Mouse (Mus musculus): ENCODE data around the gene Foxc2. TPM values are rescaled to one million over a fixed set of nuclear protein-coding genes. Genes with fewer than 3 reads are reported as not detected.

The Foxc2 gene
- polyA plus RNA-seq, 1 experiment from 2014 or later, result 14.8 TPM

DNA sequence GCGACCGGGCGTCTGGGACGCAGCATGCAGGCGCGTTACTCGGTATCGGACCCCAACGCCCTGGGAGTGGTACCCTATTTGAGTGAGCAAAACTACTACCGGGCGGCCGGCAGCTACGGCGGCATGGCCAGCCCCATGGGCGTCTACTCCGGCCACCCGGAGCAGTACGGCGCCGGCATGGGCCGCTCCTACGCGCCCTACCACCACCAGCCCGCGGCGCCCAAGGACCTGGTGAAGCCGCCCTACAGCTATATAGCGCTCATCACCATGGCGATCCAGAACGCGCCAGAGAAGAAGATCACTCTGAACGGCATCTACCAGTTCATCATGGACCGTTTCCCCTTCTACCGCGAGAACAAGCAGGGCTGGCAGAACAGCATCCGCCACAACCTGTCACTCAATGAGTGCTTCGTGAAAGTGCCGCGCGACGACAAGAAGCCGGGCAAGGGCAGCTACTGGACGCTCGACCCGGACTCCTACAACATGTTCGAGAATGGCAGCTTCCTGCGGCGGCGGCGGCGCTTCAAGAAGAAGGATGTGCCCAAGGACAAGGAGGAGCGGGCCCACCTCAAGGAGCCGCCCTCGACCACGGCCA lies 717 bp downstream of the Foxc2 start:
- under 1% methylated on average over 55 of the region's 55 CpGs for WGBS
- Histone ChIP-seq H3K27ac (peak overlapping the region; percentile 89), H3K9me3 (no peaks in the 10 kb centered on the region), H3K36me3 (peaks cover 9% of the 10 kb centered on the region; the same call in 1 of the 2 replicates), H3K4me1 (peaks cover 49% of the 10 kb centered on the region), H3K4me3 (peak overlapping the region; percentile 78), H3K27me3 (ENCODE audit: insufficient read depth, poor library complexity, severe bottlenecking) (peaks cover 94% of the 10 kb centered on the region)
- DNase-seq (ENCODE audit: low spot score), result peak; percentile 78

DNA sequence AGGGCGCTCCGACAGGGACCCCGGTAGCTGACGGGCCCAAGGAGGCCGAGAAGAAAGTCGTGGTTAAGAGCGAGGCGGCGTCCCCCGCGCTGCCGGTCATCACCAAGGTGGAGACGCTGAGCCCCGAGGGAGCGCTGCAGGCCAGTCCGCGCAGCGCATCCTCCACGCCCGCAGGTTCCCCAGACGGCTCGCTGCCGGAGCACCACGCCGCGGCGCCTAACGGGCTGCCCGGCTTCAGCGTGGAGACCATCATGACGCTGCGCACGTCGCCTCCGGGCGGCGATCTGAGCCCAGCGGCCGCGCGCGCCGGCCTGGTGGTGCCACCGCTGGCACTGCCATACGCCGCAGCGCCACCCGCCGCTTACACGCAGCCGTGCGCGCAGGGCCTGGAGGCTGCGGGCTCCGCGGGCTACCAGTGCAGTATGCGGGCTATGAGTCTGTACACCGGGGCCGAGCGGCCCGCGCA lies 1.2 kb downstream of the Foxc2 start:
- peak overlapping the region; percentile 78 for H3K4me3 ChIP-seq
- peak; percentile 78 for DNase-seq (ENCODE audit: low spot score)
- 1% methylated on average over 62 of the region's 62 CpGs for WGBS
- H3K27me3 ChIP-seq (ENCODE audit: insufficient read depth, poor library complexity, severe bottlenecking), result peaks cover 96% of the 10 kb centered on the region
- H3K36me3 ChIP-seq, result peaks cover 10% of the 10 kb centered on the region; the same call in 1 of the 2 replicates
- no peaks in the 10 kb centered on the region for H3K9me3 ChIP-seq
- H3K4me1 ChIP-seq, result peaks cover 54% of the 10 kb centered on the region
- peak overlapping the region; percentile 89 for H3K27ac ChIP-seq

DNA sequence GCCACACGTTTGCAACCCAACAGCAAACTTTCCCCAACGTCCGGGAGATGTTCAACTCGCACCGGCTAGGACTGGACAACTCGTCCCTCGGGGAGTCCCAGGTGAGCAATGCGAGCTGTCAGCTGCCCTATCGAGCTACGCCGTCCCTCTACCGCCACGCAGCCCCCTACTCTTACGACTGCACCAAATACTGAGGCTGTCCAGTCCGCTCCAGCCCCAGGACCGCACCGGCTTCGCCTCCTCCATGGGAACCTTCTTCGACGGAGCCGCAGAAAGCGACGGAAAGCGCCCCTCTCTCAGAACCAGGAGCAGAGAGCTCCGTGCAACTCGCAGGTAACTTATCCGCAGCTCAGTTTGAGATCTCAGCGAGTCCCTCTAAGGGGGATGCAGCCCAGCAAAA lies 1.9 kb downstream of the Foxc2 start:
- Histone ChIP-seq H3K4me1 (peaks cover 60% of the 10 kb centered on the region), H3K27me3 (ENCODE audit: insufficient read depth, poor library complexity, severe bottlenecking) (peaks cover 96% of the 10 kb centered on the region), H3K4me3 (peak overlapping the region; percentile 78), H3K27ac (peak overlapping the region; percentile 89), H3K36me3 (peaks cover 16% of the 10 kb centered on the region; the same call in 1 of the 2 replicates), H3K9me3 (no peaks in the 10 kb centered on the region)
- under 1% methylated on average over 28 of the region's 28 CpGs for WGBS
- peak; percentile 77 for DNase-seq (ENCODE audit: low spot score)

DNA sequence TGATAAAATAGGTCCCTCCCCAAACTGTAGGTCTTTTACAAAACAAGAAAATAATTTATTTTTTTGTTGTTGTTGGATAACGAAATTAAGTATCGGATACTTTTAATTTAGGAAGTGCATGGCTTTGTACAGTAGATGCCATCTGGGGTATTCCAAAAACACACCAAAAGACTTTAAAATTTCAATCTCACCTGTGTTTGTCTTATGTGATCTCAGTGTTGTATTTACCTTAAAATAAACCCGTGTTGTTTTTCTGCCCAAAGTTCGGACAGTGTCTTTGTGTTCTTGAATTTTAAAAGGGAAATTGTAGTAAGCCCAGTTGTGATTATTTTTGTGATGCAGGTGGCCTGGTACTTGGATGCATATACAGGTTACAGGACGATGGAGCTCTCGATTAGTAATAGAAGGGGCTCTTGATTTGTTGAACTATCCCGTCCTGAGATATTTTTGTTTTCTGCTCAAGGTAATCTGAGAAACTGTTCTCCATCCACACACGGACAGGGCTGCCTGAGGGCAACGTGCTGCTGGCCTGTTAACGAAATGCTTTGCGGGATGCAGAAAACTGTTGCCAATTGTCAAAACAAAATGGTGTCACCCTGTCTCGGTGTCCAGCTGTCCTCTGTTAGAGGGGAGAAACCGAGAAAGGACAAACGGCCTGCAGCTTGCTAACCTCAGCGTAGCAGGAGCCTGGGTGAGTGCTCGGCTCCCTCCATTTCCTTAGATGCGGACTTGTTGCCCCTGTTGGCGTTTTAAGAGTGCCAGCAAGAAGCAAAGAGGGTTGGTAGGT lies 2.9 kb downstream of the Foxc2 start:
- H3K9me3 ChIP-seq, result no peaks in the 10 kb centered on the region
- peak overlapping the region; percentile 78 for H3K4me3 ChIP-seq
- H3K27me3 ChIP-seq (ENCODE audit: insufficient read depth, poor library complexity, severe bottlenecking), result peaks cover 100% of the 10 kb centered on the region
- peaks cover 53% of the 10 kb centered on the region for H3K4me1 ChIP-seq
- H3K36me3 ChIP-seq, result peaks cover 21% of the 10 kb centered on the region; the same call in 1 of the 2 replicates
- peak; percentile 73 for DNase-seq (ENCODE audit: low spot score)
- WGBS, result 2% methylated on average over 18 of the region's 18 CpGs
- H3K27ac ChIP-seq, result peak overlapping the region; percentile 63; the same call in 1 of the 2 replicates

DNA sequence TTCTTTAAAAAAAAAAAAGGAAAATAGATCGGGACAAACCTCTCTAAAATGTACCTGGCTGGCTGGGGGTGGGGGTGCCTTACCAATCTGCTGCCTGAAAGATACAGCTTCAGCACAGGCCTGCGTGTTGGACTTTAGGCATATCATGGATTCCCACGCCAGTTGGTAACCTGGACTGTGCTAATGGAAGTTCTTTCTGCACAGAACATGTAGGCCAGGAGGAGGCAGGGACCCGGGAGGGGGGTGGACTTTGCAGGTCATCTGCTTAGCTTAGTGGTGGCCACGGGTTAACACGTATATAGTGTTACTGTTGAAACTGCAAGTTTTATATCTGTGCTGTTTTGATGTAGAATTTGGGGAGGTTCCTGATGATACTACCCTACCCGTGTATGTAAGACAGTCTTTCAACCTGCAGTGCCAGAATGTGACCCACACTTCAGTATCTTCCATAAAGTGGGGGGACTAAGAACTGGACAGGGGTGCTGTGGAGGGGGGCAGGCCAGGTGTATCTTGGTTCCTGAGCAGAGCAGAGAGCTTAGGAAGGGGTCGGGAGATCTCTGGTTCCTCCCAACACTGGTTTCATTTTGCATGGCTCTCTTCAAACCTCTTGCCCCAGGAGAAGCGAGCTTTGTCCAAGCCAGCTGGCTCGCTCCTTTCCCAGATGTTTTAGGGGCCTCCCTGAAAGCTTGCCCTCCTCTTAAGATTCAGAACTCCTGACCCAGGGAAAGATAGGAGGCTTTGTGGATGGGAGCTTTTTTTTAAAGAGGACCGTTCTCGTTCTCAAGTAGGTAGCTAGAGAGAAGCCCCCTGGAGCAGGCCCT lies 3.9 kb downstream of the Foxc2 start:
- H3K27ac ChIP-seq, result peak overlapping the region; percentile 63
- DNase-seq (ENCODE audit: low spot score), result peak; percentile 70
- H3K4me1 ChIP-seq, result peaks cover 57% of the 10 kb centered on the region
- H3K27me3 ChIP-seq (ENCODE audit: insufficient read depth, poor library complexity, severe bottlenecking), result peaks cover 100% of the 10 kb centered on the region
- H3K4me3 ChIP-seq, result peak overlapping the region; percentile 78
- H3K36me3 ChIP-seq, result peaks cover 21% of the 10 kb centered on the region; the same call in 1 of the 2 replicates
- 12% methylated on average over 12 of the region's 12 CpGs for WGBS
- no peaks in the 10 kb centered on the region for H3K9me3 ChIP-seq

DNA sequence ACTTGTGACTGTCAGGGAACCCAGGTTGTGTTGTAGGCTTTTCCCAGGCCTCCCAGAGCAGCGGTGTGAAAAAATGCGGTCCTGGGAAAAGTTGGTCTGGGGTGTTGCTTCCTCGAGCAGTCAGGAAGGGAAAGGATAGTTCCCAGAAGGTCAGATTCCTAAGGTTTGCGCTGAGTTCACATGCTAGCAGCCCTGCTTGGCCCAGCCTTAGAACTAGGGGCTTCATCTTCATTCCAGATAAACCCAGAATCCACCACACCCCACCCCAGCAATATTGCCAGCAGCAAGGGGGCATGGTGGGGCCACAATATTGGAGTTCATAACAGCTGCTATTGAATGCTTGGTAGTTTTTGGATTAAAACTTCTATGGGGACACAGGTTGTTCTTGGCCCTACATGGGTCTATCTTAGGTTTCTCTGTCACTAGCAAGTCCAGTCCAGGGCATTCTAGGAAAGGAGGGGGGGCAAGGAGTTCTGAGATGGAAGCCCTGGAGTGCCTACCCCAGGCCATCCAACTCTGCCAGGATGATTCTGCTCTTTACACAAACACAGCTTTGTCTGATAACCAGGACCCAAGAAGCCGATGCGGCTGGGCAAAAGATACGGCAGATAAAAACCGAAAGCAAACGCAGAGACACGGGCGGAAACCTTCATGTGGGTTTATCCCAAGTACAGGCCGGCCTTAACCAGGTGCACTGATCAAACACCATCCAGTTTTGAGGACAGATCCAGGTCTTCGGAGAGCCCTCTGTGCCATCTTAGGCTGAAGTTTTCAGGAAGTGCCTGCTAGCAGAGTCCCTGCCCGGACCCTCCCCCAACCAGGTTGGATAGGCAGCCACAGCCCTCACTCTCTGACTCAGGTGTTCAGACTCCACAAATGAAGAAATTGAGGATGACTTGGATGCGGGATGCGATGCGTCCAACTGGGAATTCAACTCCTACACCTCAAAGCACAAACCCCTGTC lies 4.8 kb downstream of the Foxc2 start:
- Histone ChIP-seq H3K4me3 (peak overlapping the region; percentile 78), H3K27me3 (ENCODE audit: insufficient read depth, poor library complexity, severe bottlenecking) (peaks cover 100% of the 10 kb centered on the region), H3K9me3 (no peaks in the 10 kb centered on the region), H3K4me1 (peaks cover 59% of the 10 kb centered on the region), H3K27ac (peak overlapping the region; percentile 63), H3K36me3 (peaks cover 21% of the 10 kb centered on the region; the same call in 1 of the 2 replicates)
- 20% methylated on average over 17 of the region's 17 CpGs for WGBS
- DNase-seq (ENCODE audit: low spot score), result peak; percentile 68

DNA sequence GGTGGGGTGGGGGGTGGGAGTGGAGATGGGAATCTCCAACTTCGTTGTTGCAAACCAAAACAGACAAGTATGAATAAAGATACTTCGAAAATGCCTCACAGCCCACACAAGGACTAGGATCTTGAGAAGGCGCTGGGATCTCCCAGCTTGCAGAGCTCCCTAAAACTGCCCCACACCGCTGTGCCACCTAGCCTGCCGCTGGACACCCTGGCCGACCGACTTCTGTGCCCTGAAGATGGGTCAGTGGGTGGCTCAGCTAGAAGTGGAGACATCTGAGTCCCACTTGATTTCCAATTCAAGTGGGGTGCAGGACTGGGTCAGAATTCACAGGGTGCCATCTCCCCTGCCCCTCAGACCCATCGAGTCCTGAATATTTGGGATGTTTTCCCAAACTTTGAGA lies 5.7 kb downstream of the Foxc2 start:
- Histone ChIP-seq H3K36me3 (peaks cover 21% of the 10 kb centered on the region; the same call in 1 of the 2 replicates), H3K27ac (no peak overlapping the region; the same call in 1 of the 2 replicates), H3K4me1 (peaks cover 61% of the 10 kb centered on the region), H3K4me3 (peak overlapping the region; percentile 78; the same call in 1 of the 2 replicates), H3K27me3 (ENCODE audit: insufficient read depth, poor library complexity, severe bottlenecking) (peaks cover 100% of the 10 kb centered on the region), H3K9me3 (no peaks in the 10 kb centered on the region)
- no peak for DNase-seq (ENCODE audit: low spot score)
- WGBS, result 36% methylated on average over 8 of the region's 8 CpGs

DNA sequence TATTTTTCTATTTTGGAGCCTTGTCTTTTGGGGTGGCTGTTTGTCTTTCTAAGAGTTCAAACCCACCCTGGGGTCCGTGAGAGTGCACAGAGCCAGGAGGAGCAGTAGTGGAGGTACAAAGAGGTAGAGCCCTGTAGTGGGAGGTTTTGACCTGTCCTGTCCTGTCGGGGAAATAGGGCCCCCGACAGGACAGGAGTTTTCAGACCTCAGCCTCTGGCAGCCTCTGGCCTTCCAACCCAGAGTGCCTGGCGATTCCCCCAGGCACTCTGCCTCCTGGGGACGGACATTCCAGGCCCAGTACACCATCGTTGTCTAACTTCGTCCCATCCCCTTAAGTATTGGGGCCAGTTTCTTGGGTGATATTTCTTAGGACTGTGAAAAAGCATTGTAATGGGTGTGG lies 6.4 kb downstream of the Foxc2 start:
- WGBS, result 17% methylated on average over 7 of the region's 7 CpGs
- H3K27ac ChIP-seq, result no peak overlapping the region
- peaks cover 20% of the 10 kb centered on the region; the same call in 1 of the 2 replicates for H3K36me3 ChIP-seq
- no peak for DNase-seq (ENCODE audit: low spot score)
- H3K4me3 ChIP-seq, result no peak overlapping the region
- H3K4me1 ChIP-seq, result peaks cover 60% of the 10 kb centered on the region
- H3K27me3 ChIP-seq (ENCODE audit: insufficient read depth, poor library complexity, severe bottlenecking), result peaks cover 100% of the 10 kb centered on the region
- no peaks in the 10 kb centered on the region for H3K9me3 ChIP-seq

DNA sequence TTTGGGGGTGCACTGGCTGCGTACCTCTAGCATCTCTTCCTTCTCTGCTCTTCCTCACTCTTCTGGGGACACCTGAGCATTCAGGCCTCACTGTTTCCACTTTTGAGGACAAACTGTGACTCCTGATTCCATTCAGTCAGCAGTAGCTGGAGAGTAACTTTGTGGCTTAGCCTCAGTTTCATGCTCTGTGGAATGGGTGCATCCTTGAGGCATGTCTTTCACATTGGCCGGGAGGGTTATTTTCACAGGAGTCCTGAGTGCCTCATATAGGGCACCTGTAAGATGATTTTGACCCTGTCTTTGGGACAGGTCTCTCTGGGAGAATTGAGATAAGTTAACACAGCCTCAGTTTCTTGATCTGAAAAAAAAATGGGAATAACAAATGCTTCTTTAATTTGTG lies 7.1 kb downstream of the Foxc2 start:
- Histone ChIP-seq H3K9me3 (no peaks in the 10 kb centered on the region), H3K27me3 (ENCODE audit: insufficient read depth, poor library complexity, severe bottlenecking) (peaks cover 100% of the 10 kb centered on the region), H3K36me3 (peaks cover 15% of the 10 kb centered on the region; the same call in 1 of the 2 replicates), H3K4me3 (no peak overlapping the region), H3K4me1 (peaks cover 60% of the 10 kb centered on the region), H3K27ac (no peak overlapping the region)
- DNase-seq (ENCODE audit: low spot score), result no peak
- 69% methylated on average over 2 of the region's 2 CpGs for WGBS

DNA sequence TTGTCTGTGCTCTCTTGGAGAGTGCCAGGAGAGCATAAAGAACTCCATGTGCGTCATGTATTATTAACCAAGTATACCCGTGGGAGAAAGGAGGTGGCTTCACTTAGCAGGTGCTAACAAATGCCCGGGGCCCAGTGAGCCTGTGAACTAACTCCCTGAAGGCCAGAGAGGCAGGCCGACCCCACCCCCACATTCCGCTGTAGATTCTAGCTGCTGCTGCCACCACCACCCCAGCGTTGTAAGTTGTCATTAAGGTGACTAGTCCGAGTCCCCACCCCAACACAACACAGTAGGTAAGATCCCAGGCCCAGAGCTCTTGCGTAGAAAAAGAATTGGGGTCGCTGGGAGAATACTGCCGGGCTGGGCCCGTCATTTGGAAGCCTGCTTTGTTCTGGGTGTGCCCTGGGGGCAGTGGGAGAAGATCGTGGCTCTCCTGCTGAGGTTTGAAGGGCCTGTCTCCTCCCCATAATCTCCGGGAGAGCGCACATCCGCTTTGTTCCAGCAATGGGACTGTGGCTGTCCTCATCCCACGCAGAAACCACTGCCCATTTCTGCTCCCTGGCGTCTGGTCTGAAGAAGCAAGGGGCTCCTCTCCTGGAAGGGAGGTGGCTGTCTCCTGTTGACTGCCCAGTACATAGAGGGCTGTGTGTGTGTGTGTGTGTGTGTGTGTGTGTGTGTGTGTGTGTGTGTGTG lies 8.7 kb downstream of the Foxc2 start:
- H3K4me1 ChIP-seq, result peaks cover 74% of the 10 kb centered on the region
- H3K27me3 ChIP-seq (ENCODE audit: insufficient read depth, poor library complexity, severe bottlenecking), result peaks cover 100% of the 10 kb centered on the region
- DNase-seq (ENCODE audit: low spot score), result no peak
- peak overlapping the region; percentile 57 for H3K4me3 ChIP-seq
- WGBS, result 5% methylated on average over 17 of the region's 17 CpGs
- H3K9me3 ChIP-seq, result no peaks in the 10 kb centered on the region
- H3K27ac ChIP-seq, result peak overlapping the region; percentile 54
- H3K36me3 ChIP-seq, result peaks cover 15% of the 10 kb centered on the region; the same call in 1 of the 2 replicates

DNA sequence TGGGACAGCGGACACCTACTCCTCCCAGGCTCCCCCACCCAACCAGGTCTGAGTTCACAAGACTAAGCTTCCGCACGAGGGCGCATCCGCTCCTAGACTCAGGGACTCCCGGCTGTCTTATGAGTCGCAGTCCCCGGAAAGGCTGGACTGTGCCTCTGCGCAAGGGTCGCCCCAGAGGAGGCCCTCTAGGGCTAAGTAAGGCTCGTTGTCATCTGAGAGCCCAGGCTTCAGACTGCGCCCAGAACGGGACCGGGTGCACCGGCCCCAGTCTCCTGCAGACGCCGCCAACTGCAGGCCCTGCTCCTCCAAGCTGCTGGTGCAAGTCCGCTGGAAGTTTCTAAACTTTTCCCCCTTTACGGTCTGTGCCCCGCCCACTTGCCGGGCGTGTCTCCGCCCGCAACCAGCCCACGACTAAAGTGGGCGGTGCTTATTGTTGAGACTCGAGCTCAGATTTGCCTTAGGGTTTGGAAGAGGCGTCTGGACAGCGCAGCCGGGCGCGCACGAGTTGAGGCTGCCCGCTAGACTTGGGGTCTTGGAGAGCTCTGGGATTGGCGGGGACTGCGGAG lies 9.4 kb downstream of the Foxc2 start:
- WGBS, result under 1% methylated on average over 36 of the region's 36 CpGs
- peak; percentile 92 for DNase-seq (ENCODE audit: low spot score)
- H3K9me3 ChIP-seq, result no peaks in the 10 kb centered on the region
- H3K4me3 ChIP-seq, result peak overlapping the region; percentile 57
- peaks cover 15% of the 10 kb centered on the region; the same call in 1 of the 2 replicates for H3K36me3 ChIP-seq
- H3K4me1 ChIP-seq, result peaks cover 74% of the 10 kb centered on the region
- H3K27me3 ChIP-seq (ENCODE audit: insufficient read depth, poor library complexity, severe bottlenecking), result peaks cover 100% of the 10 kb centered on the region
- H3K27ac ChIP-seq, result peak overlapping the region; percentile 54

All from heart, embryonic 10.5 days (tissue).